Mouse (Mus musculus) embryonic fibroblast, embryonic 13.5 days (primary cell): ENCODE results near the gene Abtb1.

ENCODE experiments used
- CTCF ChIP-seq: IDR thresholded peaks from 2 replicates; pipeline ENCODE4 v1.5.1; 2011; ENCODE audit warnings: mild to moderate bottlenecking, control low read depth, low read length, moderate library complexity, borderline replicate concordance; ENCODE audit not compliant: insufficient read depth
- POLR2A ChIP-seq: IDR thresholded peaks from 2 replicates; pipeline ENCODE4 v1.6.1; 2011; ENCODE audit warnings: low read depth, mild to moderate bottlenecking, control low read depth, low read length, moderate library complexity

DNA sequence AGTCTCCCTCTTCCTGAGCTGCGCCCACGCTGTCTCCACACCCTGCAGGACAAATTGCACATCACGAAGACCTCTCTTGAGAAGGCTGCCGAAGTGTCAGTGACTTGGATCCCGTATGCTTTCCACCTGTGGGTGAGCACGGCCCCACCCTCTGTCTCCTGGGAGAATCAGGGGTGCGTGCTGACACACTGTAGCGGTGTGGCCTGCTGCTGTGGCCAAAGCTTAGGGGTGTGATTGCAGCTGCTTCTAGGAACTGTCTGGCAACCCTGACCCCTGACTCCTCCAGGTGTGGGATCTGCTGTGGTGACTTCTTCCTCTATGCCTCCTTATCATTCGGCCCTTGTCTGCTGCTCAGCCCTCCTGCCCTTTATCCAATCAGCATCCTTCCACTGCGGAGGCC, 28.0 kb downstream of the Abtb1 start:
- TF ChIP-seq CTCF (no peak), POLR2A (no peak)
